13 mouse cellular contexts compared by ENCODE assay signal in genomic region chr17:7271522-7272134, GRCm38 (mm10). TPM values are rescaled to one million over a fixed set of nuclear protein-coding genes. Genes with fewer than 3 reads are reported as not detected.
DNase-seq lines count a peak whose midpoint lies in the region; ATAC-seq lines count a peak whose summit lies in the region.
"Had no signal": no experiment of that assay in that cellular context is flagged by ENCODE, and none has a peak within 500 bp of the region (broad histone marks: within the 10 kb centered on the region; RNA-seq: fewer than 3 reads in every experiment).

No protein-coding gene starts in this region.

- intact Hi-C loops in heart, postnatal 25 days (cut with DNase I) = no loop called here

- H3K36me3 ChIP-seq in heart, embryonic 15.5 days = peaks cover 6% of the 10 kb centered on the region; the same call in 1 of the 2 replicates
- no peaks in the 10 kb centered on the region for H3K36me3 ChIP-seq in neural tube, embryonic 11.5 days (ENCODE audit: control insufficient read depth, insufficient read depth, low read length)
- no peaks in the 10 kb centered on the region for H3K36me3 ChIP-seq in intestine, embryonic 15.5 days

- H3K27ac ChIP-seq in heart, embryonic 15.5 days = peak overlapping the region; percentile 89
- H3K27ac ChIP-seq in neural tube, embryonic 11.5 days (ENCODE audit: low read depth, low read length) = no peak overlapping the region
- H3K27ac ChIP-seq in intestine, embryonic 15.5 days = no peak overlapping the region
- H3K27ac ChIP-seq: macrophage had no signal

- H3K4me2 ChIP-seq in heart, embryonic 15.5 days = no peak overlapping the region
- H3K4me2 ChIP-seq in neural tube, embryonic 11.5 days (ENCODE audit: low read depth) = no peak overlapping the region
- no peak overlapping the region for H3K4me2 ChIP-seq in intestine, embryonic 15.5 days (replicated peaks)

- no peak overlapping the region for H3K4me3 ChIP-seq in heart, embryonic 15.5 days
- no peak overlapping the region for H3K4me3 ChIP-seq in neural tube, embryonic 11.5 days (ENCODE audit: low read depth, low read length)
- no peak overlapping the region for H3K4me3 ChIP-seq in intestine, embryonic 15.5 days (replicated peaks)

- 0 out of 2 replicates have a peak overlapping the region, but pooled peaks have one; percentile 2 for H3K9ac ChIP-seq in heart, embryonic 15.5 days
- H3K9ac ChIP-seq in neural tube, embryonic 11.5 days (ENCODE audit: low read length) = no peak overlapping the region
- no peak overlapping the region for H3K9ac ChIP-seq in intestine, embryonic 15.5 days

- no peak for ATAC-seq in heart, embryonic 15.5 days (replicated peaks; ENCODE audit: insufficient number of reproducible peaks, insufficient read depth, low FRiP score, low read depth)
- ATAC-seq in neural tube, embryonic 11.5 days (ENCODE audit: insufficient read depth, low FRiP score, low TSS enrichment) = no peak
- peak; percentile 54; the same call in 1 of the 2 replicates for ATAC-seq in intestine, embryonic 15.5 days
- ATAC-seq in granulocyte monocyte progenitor cell, adult 5-6 weeks (replicated peaks; ENCODE audit: poor library complexity, severe bottlenecking) = no peak

- no peaks in the 10 kb centered on the region for H3K27me3 ChIP-seq in heart, embryonic 15.5 days
- no peaks in the 10 kb centered on the region for H3K27me3 ChIP-seq in neural tube, embryonic 11.5 days (ENCODE audit: control insufficient read depth, insufficient read depth, low read length)
- H3K27me3 ChIP-seq in intestine, embryonic 15.5 days (replicated peaks) = no peaks in the 10 kb centered on the region
- H3K27me3 ChIP-seq: CH12.LX had no signal

- no peaks in the 10 kb centered on the region for H3K9me3 ChIP-seq in heart, embryonic 15.5 days (replicated peaks)
- no peaks in the 10 kb centered on the region for H3K9me3 ChIP-seq in neural tube, embryonic 11.5 days (ENCODE audit: control insufficient read depth, low read length)
- H3K9me3 ChIP-seq in intestine, embryonic 15.5 days = no peaks in the 10 kb centered on the region

- WGBS in heart, embryonic 15.5 days = 31% methylated on average over 10 of the region's 10 CpGs
- 55% methylated on average over 10 of the region's 10 CpGs for WGBS in neural tube, embryonic 11.5 days
- WGBS in intestine, embryonic 15.5 days = 29% methylated on average over 10 of the region's 10 CpGs

- peaks cover 75% of the 10 kb centered on the region for H3K4me1 ChIP-seq in heart, embryonic 15.5 days (replicated peaks)
- H3K4me1 ChIP-seq in neural tube, embryonic 11.5 days (ENCODE audit: control insufficient read depth, insufficient read depth, low read length) = no peaks in the 10 kb centered on the region
- H3K4me1 ChIP-seq in intestine, embryonic 15.5 days (replicated peaks) = peaks cover 41% of the 10 kb centered on the region

- no peak for DNase-seq in heart, postnatal 25 days (ENCODE audit: low spot score)
- DNase-seq in neural tube, embryonic 11.5 days (ENCODE audit: low spot score) = peak; percentile 34
- no peak for DNase-seq in neural tube, embryonic 10.5 days (ENCODE audit: extremely low spot score, low spot score)
- DNase-seq in layer of hippocampus, adult 8-10 months (ENCODE audit: low spot score in 2 of 2) = no peak
- DNase-seq: cerebellum, adult 9-11 months; kidney, adult 11 months; right cerebral cortex, postnatal 4 days; thymus, adult 2 months had no signal

RNA-seq across cellular contexts. Expression of gene Tcp10a, which starts 52.8 kb away (rescaled TPM):
- polyA plus RNA-seq in heart, embryonic 15.5 days (2015; fragmentation: Nextera tagmentation; extraction: Ambion mirVana) = not detected in 2 replicates
- total RNA-seq in heart, postnatal 25 days (2021) = not detected
- not detected in 2 replicates for polyA plus RNA-seq in neural tube, embryonic 11.5 days (2014; fragmentation: Nextera tagmentation; extraction: Ambion mirVana)
- not detected in 2 replicates for polyA plus RNA-seq in intestine, embryonic 15.5 days (2015; fragmentation: Nextera tagmentation; extraction: Ambion mirVana)
- not detected in 2 replicates for total RNA-seq in granulocyte monocyte progenitor cell, adult 5-6 weeks (2014; fragmentation: Nextera tagmentation)
- total RNA-seq in granulocyte monocyte progenitor cell, adult 5-6 weeks (2017) = not detected in 2 replicates
- total RNA-seq in layer of hippocampus, adult 8-10 months (2022) = under 1 TPM in 1 of 4 experiments, not detected in 3; 0.43 TPM
- total RNA-seq: CH12.LX had no signal
- polyA plus RNA-seq: macrophage; thymus, adult 2 months had no signal
